Mouse (Mus musculus) E14TG2a.4 (cell line): ENCODE results near the gene Grip1.

Source experiments
- H3K27me3 ChIP-seq: 2 replicates; pipeline ENCODE4 v1.6.1; 2014; ENCODE audit warnings: low read length, control low read depth; ENCODE audit not compliant: insufficient read depth
- H3K36me3 ChIP-seq: 2 replicates; pipeline ENCODE4 v1.6.1; 2014; ENCODE audit warnings: low read length, control low read depth; ENCODE audit not compliant: insufficient read depth
- H3K4me1 ChIP-seq: replicated peaks from 2 replicates; pipeline ENCODE4 v1.6.1; 2014; ENCODE audit warnings: low read depth, low read length, control low read depth
- H3K4me3 ChIP-seq: replicated peaks from 2 replicates; pipeline ENCODE4 v1.5.1; 2014; ENCODE audit warnings: mild to moderate bottlenecking, low read length
- H3K9me3 ChIP-seq: 2 replicates; pipeline ENCODE4 v1.6.1; 2014; ENCODE audit warnings: low read length, control low read depth
- CTCF ChIP-seq: conservative IDR thresholded peaks from 2 replicates; pipeline ENCODE4 v1.5.1; 2014; ENCODE audit warnings: low read length
- NANOG ChIP-seq: IDR thresholded peaks from 2 replicates; pipeline ENCODE4 v1.6.1; 2014; ENCODE audit warnings: borderline replicate concordance, low read length, mixed read lengths
- POU5F1 ChIP-seq: IDR thresholded peaks from 2 replicates; pipeline ENCODE4 v1.6.1; 2014; ENCODE audit warnings: low read length, borderline replicate concordance

The Grip1 gene

DNA sequence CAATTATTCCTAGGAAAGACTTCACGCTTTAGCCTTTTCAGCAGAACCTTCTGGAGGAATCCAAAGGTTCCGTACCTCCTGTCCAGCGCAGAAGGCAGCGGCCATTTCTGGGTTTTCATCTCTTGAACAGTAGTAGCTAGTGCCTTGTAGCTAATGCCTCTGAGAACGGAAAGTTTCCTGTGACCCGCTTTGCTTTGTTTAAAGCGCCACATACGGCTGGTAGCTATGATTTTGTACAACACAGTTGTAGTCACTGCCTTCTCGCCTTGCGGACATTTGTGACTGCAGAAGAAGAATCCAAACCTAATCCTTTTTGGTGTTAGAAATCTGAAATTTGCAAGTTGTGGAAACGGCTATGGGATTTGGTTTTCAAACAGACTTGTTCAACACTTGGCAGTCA is 68.1 kb downstream of the Grip1 start:
- TF ChIP-seq CTCF, result no peak
- no peak for TF ChIP-seq NANOG
- no peak for TF ChIP-seq POU5F1
- no peak overlapping the region for H3K4me3 ChIP-seq
- H3K9me3 ChIP-seq, result peaks cover 4% of the 10 kb centered on the region; the same call in 1 of the 2 replicates
- no peaks in the 10 kb centered on the region for H3K27me3 ChIP-seq
- no peaks in the 10 kb centered on the region for H3K4me1 ChIP-seq
- H3K36me3 ChIP-seq, result no peaks in the 10 kb centered on the region

DNA sequence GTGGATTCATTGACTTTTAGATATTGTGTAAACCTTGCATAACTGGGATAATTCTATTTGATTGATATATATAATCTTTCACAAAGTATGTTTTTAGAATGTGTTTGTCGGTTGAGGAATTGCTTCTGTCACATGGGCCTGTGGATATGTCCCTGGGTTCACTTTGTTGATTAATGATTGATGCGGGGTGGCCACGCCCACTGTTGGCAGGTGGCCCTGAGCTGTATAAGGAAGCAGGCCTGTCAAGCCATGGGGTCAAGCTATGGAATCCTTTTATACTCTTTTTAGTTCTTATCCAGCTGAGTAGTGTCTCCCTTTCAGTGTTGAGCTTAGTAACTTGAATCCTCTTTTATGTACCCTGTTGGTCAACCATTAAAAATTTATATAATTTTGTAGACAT is 72.1 kb downstream of the Grip1 start:
- H3K27me3 ChIP-seq, result no peaks in the 10 kb centered on the region
- no peaks in the 10 kb centered on the region for H3K4me1 ChIP-seq
- no peak for TF ChIP-seq POU5F1
- TF ChIP-seq CTCF, result no peak
- TF ChIP-seq NANOG, result no peak
- H3K36me3 ChIP-seq, result no peaks in the 10 kb centered on the region
- H3K9me3 ChIP-seq, result no peaks in the 10 kb centered on the region
- no peak overlapping the region for H3K4me3 ChIP-seq

DNA sequence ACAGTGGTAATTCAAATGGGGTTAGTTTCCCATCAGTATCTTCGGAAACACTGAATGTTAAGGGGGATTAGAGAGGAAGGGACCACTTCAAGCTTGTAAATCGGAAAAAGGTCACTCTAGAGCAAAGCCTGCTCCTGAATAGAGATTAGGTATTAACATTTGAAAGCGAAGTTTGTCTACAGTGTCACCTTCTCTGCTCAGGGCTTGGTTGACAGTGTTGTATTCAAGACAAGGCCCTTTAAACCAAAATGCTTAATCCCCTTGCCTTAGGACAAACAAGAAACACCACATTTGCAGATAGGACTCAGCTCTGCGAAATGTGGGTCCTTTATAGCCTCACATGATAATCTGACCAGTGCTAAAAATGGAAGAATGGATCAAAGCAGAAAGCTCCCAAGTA is 81.2 kb downstream of the Grip1 start:
- Histone ChIP-seq H3K36me3 (no peaks in the 10 kb centered on the region), H3K9me3 (no peaks in the 10 kb centered on the region), H3K4me1 (peaks cover 6% of the 10 kb centered on the region; the same call in 1 of the 2 replicates), H3K27me3 (no peaks in the 10 kb centered on the region), H3K4me3 (no peak overlapping the region)
- TF ChIP-seq NANOG (no peak), POU5F1 (no peak), CTCF (no peak)

DNA sequence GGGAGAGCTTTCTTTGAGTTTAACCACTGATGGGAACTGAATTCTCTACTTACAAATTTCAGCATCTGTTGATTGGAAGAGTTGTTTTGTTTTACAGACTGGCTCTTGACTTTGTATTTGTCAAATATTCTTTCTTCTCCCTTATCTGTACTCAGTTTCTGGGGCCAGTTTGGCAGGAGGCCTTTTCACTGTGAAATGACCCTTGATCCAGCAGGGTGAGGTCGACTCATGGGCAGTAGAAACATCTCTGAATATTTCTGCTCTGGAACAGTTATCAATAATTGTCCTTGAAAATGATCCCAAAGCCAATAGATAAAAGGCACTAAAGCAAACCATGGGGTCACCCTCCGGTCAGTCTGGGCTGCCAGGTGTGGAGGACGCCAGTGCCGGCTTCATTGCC is 88.0 kb downstream of the Grip1 start:
- TF ChIP-seq POU5F1 (no peak), NANOG (no peak), CTCF (no peak)
- H3K4me1 ChIP-seq, result no peaks in the 10 kb centered on the region
- H3K27me3 ChIP-seq, result no peaks in the 10 kb centered on the region
- H3K36me3 ChIP-seq, result no peaks in the 10 kb centered on the region
- no peak overlapping the region for H3K4me3 ChIP-seq
- H3K9me3 ChIP-seq, result 0 out of 2 replicates have a peak, but pooled peaks cover 5% of the 10 kb centered on the region

DNA sequence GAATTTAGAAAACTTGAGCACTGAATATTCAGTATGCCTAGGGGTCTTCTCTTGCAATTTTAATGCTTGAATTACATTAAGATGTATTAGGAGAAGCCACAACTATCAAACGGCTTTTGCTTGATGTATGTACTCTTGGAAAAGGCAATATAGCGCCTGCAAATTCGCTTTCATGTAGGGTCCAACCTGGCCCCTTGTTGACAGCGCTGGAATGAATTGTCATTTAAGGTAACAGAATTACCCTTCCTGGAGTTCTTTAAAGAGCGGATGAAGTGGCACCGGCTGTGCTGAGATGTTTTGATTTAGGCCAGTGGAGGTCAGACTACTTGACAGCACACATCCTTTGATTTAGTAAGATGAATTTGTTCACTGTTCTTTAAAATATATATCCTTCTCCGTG is 90.1 kb downstream of the Grip1 start:
- no peak overlapping the region for H3K4me3 ChIP-seq
- H3K4me1 ChIP-seq, result no peaks in the 10 kb centered on the region
- H3K27me3 ChIP-seq, result no peaks in the 10 kb centered on the region
- H3K36me3 ChIP-seq, result no peaks in the 10 kb centered on the region
- H3K9me3 ChIP-seq, result 0 out of 2 replicates have a peak, but pooled peaks cover 5% of the 10 kb centered on the region
- TF ChIP-seq POU5F1, result no peak

DNA sequence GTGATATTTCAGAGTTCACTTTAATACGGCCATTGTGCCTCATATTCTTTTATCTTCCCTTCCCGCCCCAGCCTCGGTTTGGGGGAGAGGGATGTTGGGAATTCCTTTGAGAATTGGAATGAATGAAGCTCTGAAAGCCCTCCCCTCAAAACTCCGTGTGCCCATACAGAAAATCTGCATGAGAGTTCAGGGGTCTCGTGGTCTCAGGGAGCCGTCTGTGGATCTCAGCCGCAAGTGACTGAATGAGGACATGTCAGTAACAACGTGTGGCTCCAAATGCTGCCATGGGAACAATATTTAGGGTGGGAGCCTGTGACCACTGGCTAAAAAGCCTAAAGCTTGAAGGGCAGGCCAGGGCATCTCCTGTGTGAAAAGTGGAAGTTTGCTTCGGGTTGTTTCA is 91.1 kb downstream of the Grip1 start:
- no peaks in the 10 kb centered on the region for H3K4me1 ChIP-seq
- H3K9me3 ChIP-seq, result 0 out of 2 replicates have a peak, but pooled peaks cover 5% of the 10 kb centered on the region
- no peak overlapping the region for H3K4me3 ChIP-seq
- no peaks in the 10 kb centered on the region for H3K27me3 ChIP-seq
- H3K36me3 ChIP-seq, result no peaks in the 10 kb centered on the region
- TF ChIP-seq NANOG (no peak), CTCF (no peak), POU5F1 (no peak)

DNA sequence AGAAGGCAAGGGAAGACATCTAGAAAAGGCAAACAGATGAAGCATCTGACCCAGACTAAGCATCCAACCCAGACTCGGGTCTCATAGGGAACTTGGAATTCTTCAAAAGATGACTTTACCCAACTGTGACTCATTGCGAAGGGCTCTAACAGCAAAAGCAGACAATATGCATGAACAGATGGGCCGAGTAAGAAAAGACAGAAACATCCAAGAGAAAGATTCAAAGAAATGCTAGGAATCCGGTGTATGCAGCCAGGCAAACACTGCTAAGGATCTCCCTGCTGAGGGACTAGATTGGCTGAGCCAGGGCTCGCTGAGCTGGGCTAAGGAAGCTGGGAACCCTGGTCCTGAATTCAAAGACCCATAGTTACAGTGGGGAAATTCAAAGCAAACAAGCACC is 94.2 kb downstream of the Grip1 start:
- no peaks in the 10 kb centered on the region for H3K36me3 ChIP-seq
- H3K4me3 ChIP-seq, result no peak overlapping the region
- no peaks in the 10 kb centered on the region for H3K27me3 ChIP-seq
- H3K4me1 ChIP-seq, result no peaks in the 10 kb centered on the region
- TF ChIP-seq POU5F1 (no peak), NANOG (no peak), CTCF (no peak)
- H3K9me3 ChIP-seq, result 0 out of 2 replicates have a peak, but pooled peaks cover 5% of the 10 kb centered on the region

DNA sequence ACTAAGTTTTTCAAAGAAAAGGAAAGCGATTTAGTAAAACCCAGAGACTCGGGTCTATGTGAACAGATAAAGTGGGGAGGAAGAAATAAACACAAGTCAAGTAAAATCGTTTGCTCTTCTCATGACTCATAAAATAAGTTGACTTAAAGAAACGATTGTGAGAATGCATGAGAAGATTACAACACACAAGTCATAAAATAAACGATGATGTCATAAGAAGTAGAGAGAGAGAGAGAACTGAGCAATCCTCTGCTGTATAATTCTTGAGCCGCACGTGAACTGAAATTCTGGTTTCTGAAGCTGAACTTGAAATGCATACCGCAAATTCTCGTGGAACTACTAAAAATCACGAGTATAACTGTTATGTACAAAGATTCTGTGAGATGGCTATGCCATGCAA is 95.1 kb downstream of the Grip1 start:
- no peak for TF ChIP-seq NANOG
- Histone ChIP-seq H3K4me3 (no peak overlapping the region), H3K4me1 (no peaks in the 10 kb centered on the region), H3K9me3 (0 out of 2 replicates have a peak, but pooled peaks cover 5% of the 10 kb centered on the region), H3K36me3 (no peaks in the 10 kb centered on the region), H3K27me3 (no peaks in the 10 kb centered on the region)

DNA sequence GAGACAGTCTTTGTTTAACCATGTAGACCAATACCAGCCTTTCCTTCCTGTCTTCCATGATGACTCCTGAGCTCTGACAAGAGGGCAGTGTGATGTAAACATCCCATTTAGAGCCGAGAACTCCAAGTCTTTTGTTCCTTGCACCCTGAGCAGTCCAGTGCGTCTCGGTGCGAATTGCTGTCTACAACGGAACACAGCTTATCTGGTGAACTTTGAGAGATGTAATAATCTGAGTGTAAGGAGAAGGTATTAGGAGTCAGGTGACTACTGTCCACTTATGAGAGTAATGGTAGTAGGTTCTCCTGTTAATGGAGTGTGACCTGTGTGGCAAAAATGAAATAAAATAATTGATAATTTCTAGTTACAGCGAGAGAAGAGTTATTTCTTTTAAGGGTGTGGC is 97.0 kb downstream of the Grip1 start:
- Histone ChIP-seq H3K4me3 (no peak overlapping the region), H3K9me3 (no peaks in the 10 kb centered on the region), H3K27me3 (no peaks in the 10 kb centered on the region), H3K4me1 (no peaks in the 10 kb centered on the region), H3K36me3 (no peaks in the 10 kb centered on the region)
- no peak for TF ChIP-seq NANOG
- no peak for TF ChIP-seq CTCF

DNA sequence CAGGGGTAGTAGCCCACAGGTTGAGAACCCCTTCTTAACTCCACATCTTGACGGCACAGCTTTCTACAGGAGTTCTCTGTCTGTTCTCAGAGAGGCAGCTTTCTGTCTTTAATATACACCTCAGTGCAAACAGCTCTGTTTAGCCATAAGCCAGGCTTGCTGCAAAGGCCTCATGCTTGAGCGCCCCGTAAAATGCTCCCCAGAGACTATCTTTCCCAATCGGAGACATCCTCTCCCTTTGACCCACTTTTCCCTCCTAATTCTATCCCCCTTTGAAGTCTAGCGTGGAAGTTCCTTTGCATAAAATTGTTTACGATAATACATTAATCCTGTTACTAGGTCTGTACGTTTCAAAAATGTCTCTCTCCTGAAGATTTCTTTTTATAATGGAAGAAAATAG is 102.7 kb downstream of the Grip1 start:
- Histone ChIP-seq H3K36me3 (no peaks in the 10 kb centered on the region), H3K4me3 (no peak overlapping the region)
- TF ChIP-seq POU5F1, result no peak
- TF ChIP-seq NANOG, result no peak

More for the DNA sequence above, 102.7 kb downstream of the Grip1 start:
- H3K27me3 ChIP-seq, result no peaks in the 10 kb centered on the region
- H3K4me1 ChIP-seq, result no peaks in the 10 kb centered on the region
- H3K9me3 ChIP-seq, result peaks cover 15% of the 10 kb centered on the region
